Mouse (Mus musculus): ENCODE data around the gene Intu. TPM values are rescaled to one million over a fixed set of nuclear protein-coding genes. Genes with fewer than 3 reads are reported as not detected.
A peak's percentile ranks its signal among the peaks of the same experiment; 100 is the strongest.

Intu gene
- polyA plus RNA-seq, 1 experiment from 2014 or later, result 6.8 TPM

DNA sequence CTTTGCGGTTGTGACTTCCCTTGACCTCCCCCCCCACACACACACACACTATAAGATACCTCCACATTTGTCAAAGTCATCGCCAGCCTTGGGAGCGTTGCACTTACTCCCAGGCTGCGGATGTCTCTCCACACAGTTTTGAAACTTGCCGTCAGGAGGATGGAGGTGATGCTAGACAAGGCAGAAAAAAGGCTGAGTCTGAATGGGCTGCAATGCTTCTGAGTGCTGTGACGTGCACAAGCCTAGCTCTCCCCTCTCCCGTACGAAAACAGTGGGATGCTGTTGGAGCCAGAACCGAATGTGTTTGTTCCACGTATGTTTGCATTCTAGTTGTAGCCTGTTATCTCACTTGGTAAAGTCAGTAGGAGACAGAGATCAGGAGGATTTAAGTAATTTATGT is 162.3 kb downstream of the Intu start:
- Histone ChIP-seq H3K27ac (no peak overlapping the region), H3K36me3 (peaks cover 7% of the 10 kb centered on the region), H3K4me3 (no peak overlapping the region), H3K4me2 (replicated peaks) (no peak overlapping the region), H3K4me1 (no peaks in the 10 kb centered on the region), H3K27me3 (no peaks in the 10 kb centered on the region), H3K9me3 (replicated peaks) (no peaks in the 10 kb centered on the region), H3K9ac (no peak overlapping the region)
- 84% methylated on average over 10 of the region's 10 CpGs for WGBS
- no peak for ATAC-seq (ENCODE audit: low FRiP score)

GRCm38 (mm10) chr3:40693960-40694359 is 162.9 kb downstream of the Intu start:
- peaks cover 7% of the 10 kb centered on the region for H3K36me3 ChIP-seq
- ATAC-seq (ENCODE audit: low FRiP score), result no peak
- 90% methylated on average over 7 of the region's 7 CpGs for WGBS
- no peaks in the 10 kb centered on the region for H3K9me3 ChIP-seq (replicated peaks)
- H3K9ac ChIP-seq, result no peak overlapping the region
- no peaks in the 10 kb centered on the region for H3K4me1 ChIP-seq
- no peak overlapping the region for H3K27ac ChIP-seq
- no peak overlapping the region for H3K4me2 ChIP-seq (replicated peaks)
- no peak overlapping the region for H3K4me3 ChIP-seq
- no peaks in the 10 kb centered on the region for H3K27me3 ChIP-seq

DNA sequence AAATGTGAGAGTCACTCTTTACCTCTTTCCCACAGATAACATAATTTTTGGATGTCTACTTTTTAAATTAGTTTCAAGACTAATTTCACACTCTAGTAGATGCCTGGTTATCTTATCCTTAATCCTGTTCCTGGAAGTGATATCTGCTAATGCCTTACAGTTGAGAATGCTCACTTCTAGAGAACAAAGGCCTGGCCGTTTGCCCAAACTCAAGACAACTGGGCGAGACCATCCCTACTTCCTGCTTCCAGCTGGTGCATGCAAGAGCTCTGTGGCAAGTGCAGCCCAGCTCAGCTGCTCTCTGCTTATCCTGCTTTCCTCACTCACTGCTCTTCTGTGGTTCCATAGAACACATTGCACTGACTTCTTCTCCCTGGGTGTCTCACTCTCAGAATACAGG is 163.4 kb downstream of the Intu start:
- Histone ChIP-seq H3K9me3 (replicated peaks) (no peaks in the 10 kb centered on the region), H3K36me3 (peaks cover 10% of the 10 kb centered on the region), H3K4me2 (replicated peaks) (no peak overlapping the region), H3K4me1 (no peaks in the 10 kb centered on the region), H3K27ac (no peak overlapping the region), H3K4me3 (no peak overlapping the region), H3K9ac (no peak overlapping the region), H3K27me3 (no peaks in the 10 kb centered on the region)
- 76% methylated on average over 2 of the region's 2 CpGs for WGBS
- no peak for ATAC-seq (ENCODE audit: low FRiP score)

DNA sequence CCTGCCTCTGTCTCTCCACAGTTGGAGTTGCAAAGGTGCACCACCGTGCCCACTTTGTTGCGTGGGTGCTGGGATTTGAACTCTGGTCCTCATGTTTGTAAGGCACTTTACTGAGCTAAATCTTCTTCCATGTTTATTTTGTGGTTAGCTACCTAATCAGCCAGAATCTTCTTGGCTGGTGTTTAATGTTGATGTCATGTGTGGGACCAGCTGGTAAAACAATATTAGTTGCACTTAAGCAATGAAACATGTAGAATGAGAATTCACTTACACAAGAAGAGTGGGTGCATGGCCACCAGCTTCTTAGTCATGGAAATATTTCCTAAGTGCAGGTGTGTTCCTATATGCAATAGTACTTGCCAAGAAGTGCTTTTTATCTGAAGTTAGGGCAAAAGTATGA is 164.1 kb downstream of the Intu start:
- no peak overlapping the region for H3K27ac ChIP-seq
- ATAC-seq (ENCODE audit: low FRiP score), result no peak
- H3K9ac ChIP-seq, result no peak overlapping the region
- no peaks in the 10 kb centered on the region for H3K27me3 ChIP-seq
- H3K4me1 ChIP-seq, result no peaks in the 10 kb centered on the region
- H3K4me3 ChIP-seq, result no peak overlapping the region
- 95% methylated on average over 2 of the region's 2 CpGs for WGBS
- no peak overlapping the region for H3K4me2 ChIP-seq (replicated peaks)
- H3K36me3 ChIP-seq, result peaks cover 17% of the 10 kb centered on the region
- H3K9me3 ChIP-seq (replicated peaks), result no peaks in the 10 kb centered on the region

- Histone ChIP-seq H3K9ac (no peak overlapping the region), H3K27ac (no peak overlapping the region), H3K4me3 (no peak overlapping the region), H3K4me2 (replicated peaks) (no peak overlapping the region), H3K27me3 (no peaks in the 10 kb centered on the region), H3K4me1 (no peaks in the 10 kb centered on the region), H3K36me3 (peaks cover 20% of the 10 kb centered on the region), H3K9me3 (replicated peaks) (no peaks in the 10 kb centered on the region)
- 87% methylated on average over 3 of the region's 3 CpGs for WGBS
- no peak for ATAC-seq (ENCODE audit: low FRiP score)
Observed at GRCm38 (mm10) chr3:40698834-40699233, 167.7 kb downstream of the Intu start.

DNA sequence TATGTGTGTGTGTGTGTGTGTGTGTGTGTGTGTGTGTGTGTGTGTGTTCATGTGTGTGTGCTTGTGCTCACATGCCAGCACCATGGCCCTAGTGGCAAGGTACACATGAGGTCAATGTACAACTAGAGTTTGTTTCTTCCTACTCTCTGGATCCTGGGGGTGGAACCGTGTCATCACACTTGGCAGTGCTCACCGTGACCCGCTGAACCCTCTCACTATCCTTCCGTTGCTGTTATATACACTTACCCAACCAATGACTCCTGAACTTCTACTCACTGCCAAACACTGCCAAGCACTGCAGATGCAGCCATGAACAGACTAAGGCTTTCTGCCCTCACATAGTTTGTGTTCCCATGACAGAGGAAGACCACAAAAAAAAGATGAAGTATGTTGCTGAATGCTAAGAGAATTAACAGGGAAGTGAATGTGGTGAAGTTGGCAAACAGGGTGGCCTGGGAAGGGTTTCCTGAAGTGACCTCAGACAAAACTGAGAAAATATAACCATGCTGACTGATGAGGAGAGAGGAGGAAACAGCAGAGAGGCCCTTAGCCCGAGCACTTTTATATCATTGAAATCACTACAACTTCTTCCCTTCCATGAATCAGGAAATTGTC is 173.8 kb downstream of the Intu start:
- Histone ChIP-seq H3K27ac (no peak overlapping the region), H3K4me1 (no peaks in the 10 kb centered on the region), H3K27me3 (no peaks in the 10 kb centered on the region), H3K4me2 (replicated peaks) (no peak overlapping the region), H3K36me3 (0 out of 2 replicates have a peak, but pooled peaks cover 5% of the 10 kb centered on the region), H3K9me3 (replicated peaks) (peaks cover 8% of the 10 kb centered on the region), H3K4me3 (no peak overlapping the region), H3K9ac (no peak overlapping the region)
- ATAC-seq (ENCODE audit: low FRiP score), result no peak
- WGBS, result 82% methylated on average over 5 of the region's 5 CpGs

DNA sequence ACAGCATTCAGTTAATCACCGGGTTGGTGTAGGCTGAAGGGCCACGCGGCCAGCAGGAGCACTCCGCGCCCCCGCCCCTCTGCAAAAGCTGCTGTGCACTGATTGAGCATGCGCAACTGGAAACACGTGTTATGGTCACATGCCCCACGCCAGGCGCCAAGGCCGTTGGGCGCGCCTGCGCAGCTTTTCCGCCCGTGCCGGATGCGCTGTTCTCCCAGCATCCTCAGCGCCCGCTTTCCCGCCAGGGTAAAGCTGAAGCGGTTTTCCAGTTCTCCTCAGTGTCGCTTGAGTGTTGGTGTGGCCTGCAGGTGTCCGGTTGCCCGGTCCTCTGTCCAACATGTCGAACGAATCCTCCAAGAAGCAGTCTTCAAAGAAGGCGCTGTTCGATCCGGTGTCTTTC is 177.6 kb downstream of the Intu start, which contains the start of gene Slc25a31:
Gene Slc25a31 (plus strand): TSS at position 201 of the 400 bp plus-strand sequence.
- no peak within 1 kb of the TSS for H3K4me3 ChIP-seq
- no peak within 1 kb of the TSS for H3K27ac ChIP-seq
- H3K9ac ChIP-seq, result no peak within 1 kb of the TSS
- WGBS, result 94% methylated on average over 30 of the region's 30 CpGs
- ATAC-seq (ENCODE audit: low FRiP score), result no peak
- H3K4me1 ChIP-seq, result no peaks in the 10 kb centered on the region
- no peaks in the 10 kb centered on the region for H3K27me3 ChIP-seq
- H3K9me3 ChIP-seq (replicated peaks), result peaks cover 8% of the 10 kb centered on the region
- H3K36me3 ChIP-seq, result no peaks in the 10 kb centered on the region
- H3K4me2 ChIP-seq (replicated peaks), result no peak within 1 kb of the TSS

DNA sequence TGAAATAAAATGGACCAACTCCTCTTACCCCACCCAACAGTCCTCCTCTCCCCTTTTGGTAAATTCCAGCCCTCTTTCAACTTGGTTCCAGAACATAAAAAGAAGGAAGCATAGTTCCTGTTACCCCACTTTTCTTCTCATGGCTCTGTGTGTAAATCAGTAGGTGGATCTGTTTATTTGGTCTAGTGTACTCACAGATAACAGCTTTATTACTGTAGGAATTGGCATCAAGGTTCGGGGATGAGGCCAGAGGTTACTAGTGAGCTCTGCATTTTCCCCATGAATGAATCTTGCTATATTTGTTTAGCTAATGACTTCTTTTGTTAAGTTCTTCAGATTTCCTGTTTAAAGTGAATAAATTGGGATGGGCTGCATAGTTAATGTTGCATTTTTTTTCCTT is 185.0 kb downstream of the Intu start:
- WGBS, result 65% methylated on average over 1 of the region's 1 CpGs
- no peak for ATAC-seq (ENCODE audit: low FRiP score)
- Histone ChIP-seq H3K4me1 (no peaks in the 10 kb centered on the region), H3K27ac (no peak overlapping the region), H3K9me3 (replicated peaks) (no peaks in the 10 kb centered on the region), H3K4me2 (replicated peaks) (no peak overlapping the region), H3K9ac (no peak overlapping the region), H3K4me3 (no peak overlapping the region), H3K36me3 (no peaks in the 10 kb centered on the region), H3K27me3 (no peaks in the 10 kb centered on the region)

- Histone ChIP-seq H3K36me3 (no peaks in the 10 kb centered on the region), H3K9ac (no peak overlapping the region), H3K27me3 (no peaks in the 10 kb centered on the region), H3K4me3 (no peak overlapping the region), H3K4me1 (no peaks in the 10 kb centered on the region), H3K4me2 (replicated peaks) (no peak overlapping the region), H3K27ac (no peak overlapping the region), H3K9me3 (replicated peaks) (no peaks in the 10 kb centered on the region)
- no peak for ATAC-seq (ENCODE audit: low FRiP score)
- WGBS, result 86% methylated on average over 3 of the region's 3 CpGs
Observed at GRCm38 (mm10) chr3:40719022-40719421, 187.9 kb downstream of the Intu start.

GRCm38 (mm10) chr3:40738381-40738912 is 207.4 kb downstream of the Intu start:
- Histone ChIP-seq H3K27ac (no peak overlapping the region), H3K27me3 (no peaks in the 10 kb centered on the region), H3K4me3 (no peak overlapping the region), H3K9ac (no peak overlapping the region), H3K4me1 (no peaks in the 10 kb centered on the region), H3K4me2 (replicated peaks) (no peak overlapping the region), H3K9me3 (replicated peaks) (no peaks in the 10 kb centered on the region), H3K36me3 (no peaks in the 10 kb centered on the region)
- no peak for ATAC-seq (ENCODE audit: low FRiP score)
- 84% methylated on average over 6 of the region's 6 CpGs for WGBS

GRCm38 (mm10) chr3:40744024-40744835 is 213.1 kb downstream of the Intu start, which contains the start of gene Hspa4l:
TSS of gene Hspa4l (plus strand) at chr3:40744495.
- ATAC-seq (ENCODE audit: low FRiP score), result no peak
- no peaks in the 10 kb centered on the region for H3K9me3 ChIP-seq (replicated peaks)
- H3K4me3 ChIP-seq, result peak within 1 kb of the TSS; percentile 81
- H3K4me2 ChIP-seq (replicated peaks), result peak within 1 kb of the TSS; percentile 80
- H3K4me1 ChIP-seq, result peaks cover 13% of the 10 kb centered on the region
- WGBS, result 18% methylated on average over 16 of the region's 16 CpGs
- H3K27me3 ChIP-seq, result no peaks in the 10 kb centered on the region
- peak within 1 kb of the TSS; percentile 96 for H3K27ac ChIP-seq
- H3K36me3 ChIP-seq, result no peaks in the 10 kb centered on the region
- H3K9ac ChIP-seq, result peak within 1 kb of the TSS; percentile 85

DNA sequence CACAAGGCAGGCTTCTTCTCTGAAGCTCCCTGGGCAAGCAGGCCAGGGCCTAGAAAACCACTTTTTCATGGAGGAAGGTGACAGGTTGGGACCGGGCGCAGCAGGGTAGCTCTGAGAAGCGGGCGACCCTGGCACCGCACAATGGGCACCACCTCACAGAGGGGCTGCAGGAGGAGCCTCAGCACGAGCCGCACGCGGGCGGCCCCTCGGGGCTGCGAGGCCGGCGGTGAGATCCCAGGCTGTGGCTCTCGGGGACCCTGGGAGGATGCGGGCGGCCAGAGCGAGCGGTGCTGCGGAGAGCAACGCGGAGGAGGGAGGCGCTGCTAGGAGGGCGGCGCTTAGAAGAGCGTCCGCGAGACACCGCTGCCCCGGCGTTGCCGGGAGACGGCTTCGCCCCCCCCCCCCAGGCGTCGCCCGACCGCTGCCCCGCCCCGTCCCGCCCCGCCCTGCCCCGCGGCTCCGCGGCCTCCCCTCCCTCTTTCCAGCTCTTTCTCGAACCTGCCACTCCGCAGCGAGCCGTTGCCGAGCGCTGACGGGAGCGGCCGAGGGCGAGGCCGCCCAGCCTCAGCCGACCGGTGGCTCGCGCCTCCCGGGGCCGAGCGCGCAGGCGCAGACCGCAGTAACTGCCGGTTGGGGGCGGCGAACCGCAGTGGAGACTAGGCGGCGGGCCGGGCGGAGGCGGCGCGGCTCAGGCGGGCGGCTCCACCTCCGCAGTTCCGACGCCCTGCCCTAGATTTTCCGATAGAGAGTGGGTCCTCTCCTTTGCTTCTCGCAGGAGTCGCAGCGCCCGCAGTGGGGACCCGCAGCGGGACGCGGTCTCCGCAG is 214.0 kb downstream of the Intu start:
- Histone ChIP-seq H3K4me3 (peak overlapping the region; percentile 81), H3K4me2 (replicated peaks) (peak overlapping the region; percentile 80), H3K27me3 (no peaks in the 10 kb centered on the region), H3K9ac (peak overlapping the region; percentile 85), H3K9me3 (replicated peaks) (no peaks in the 10 kb centered on the region), H3K36me3 (no peaks in the 10 kb centered on the region), H3K4me1 (peaks cover 13% of the 10 kb centered on the region), H3K27ac (peak overlapping the region; percentile 96)
- WGBS, result under 1% methylated on average over 71 of the region's 93 CpGs
- ATAC-seq (ENCODE audit: low FRiP score), result peak; percentile 97

Data from hindbrain, embryonic 12.5 days (tissue).